Mouse (Mus musculus): ENCODE measurements around the gene Ltn1. TPM values are rescaled to one million over a fixed set of nuclear protein-coding genes. Genes with fewer than 3 reads are reported as not detected.

Gene Ltn1
- total and polyA plus RNA-seq, 2 experiments from 2014 or later = 17.5 to 18.5 TPM

DNA sequence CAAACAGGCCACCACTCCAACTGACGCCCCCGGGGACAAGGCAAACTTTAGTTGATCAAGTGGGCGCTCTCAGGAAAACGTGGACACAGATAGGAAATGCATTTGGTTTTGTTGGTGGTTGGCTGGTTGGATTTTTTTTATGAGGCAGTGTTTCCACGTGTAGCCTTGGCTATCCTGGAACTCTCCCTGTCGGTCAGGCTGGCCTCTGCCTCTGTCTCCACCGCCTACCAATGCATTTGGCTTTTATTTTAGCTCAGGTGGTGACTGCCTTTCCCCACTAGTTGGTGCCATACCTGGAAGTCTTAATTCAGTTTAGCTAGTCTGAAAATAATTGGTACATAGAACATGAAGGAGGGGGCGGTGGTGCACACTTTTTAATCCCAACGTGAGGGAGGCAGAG, 8.7 kb upstream of the Ltn1 start:
- H3K27ac ChIP-seq (ENCODE audit: low read depth, low read length) = 0 out of 2 replicates have a peak overlapping the region, but pooled peaks have one; percentile 32
- H3K9me3 ChIP-seq (ENCODE audit: low read length) = no peaks in the 10 kb centered on the region
- 0 out of 2 replicates have a peak, but pooled peaks cover 2% of the 10 kb centered on the region for H3K36me3 ChIP-seq (ENCODE audit: insufficient read depth, low read length)
- ATAC-seq (ENCODE audit: low FRiP score) = peak; percentile 21; the same call in 1 of the 2 replicates
- H3K4me1 ChIP-seq (ENCODE audit: insufficient read depth, low read length) = peaks cover 3% of the 10 kb centered on the region; the same call in 1 of the 2 replicates
- no peaks in the 10 kb centered on the region for H3K27me3 ChIP-seq (ENCODE audit: insufficient read depth, low read length)
- peak overlapping the region; percentile 63; the same call in 1 of the 2 replicates for H3K9ac ChIP-seq (replicated peaks; ENCODE audit: low read length, poor library complexity, severe bottlenecking)
- WGBS = 26% methylated on average over 9 of the region's 9 CpGs
- peak; percentile 34 for DNase-seq (ENCODE audit: low spot score)
- H3K4me2 ChIP-seq (ENCODE audit: low read depth, low read length, poor library complexity, severe bottlenecking) = peak overlapping the region; percentile 80
- peak; percentile 76 for TF ChIP-seq CTCF (IDR thresholded peaks at IDR 0.05)
- peak overlapping the region; percentile 49 for H3K4me3 ChIP-seq (ENCODE audit: low read depth, low read length)

DNA sequence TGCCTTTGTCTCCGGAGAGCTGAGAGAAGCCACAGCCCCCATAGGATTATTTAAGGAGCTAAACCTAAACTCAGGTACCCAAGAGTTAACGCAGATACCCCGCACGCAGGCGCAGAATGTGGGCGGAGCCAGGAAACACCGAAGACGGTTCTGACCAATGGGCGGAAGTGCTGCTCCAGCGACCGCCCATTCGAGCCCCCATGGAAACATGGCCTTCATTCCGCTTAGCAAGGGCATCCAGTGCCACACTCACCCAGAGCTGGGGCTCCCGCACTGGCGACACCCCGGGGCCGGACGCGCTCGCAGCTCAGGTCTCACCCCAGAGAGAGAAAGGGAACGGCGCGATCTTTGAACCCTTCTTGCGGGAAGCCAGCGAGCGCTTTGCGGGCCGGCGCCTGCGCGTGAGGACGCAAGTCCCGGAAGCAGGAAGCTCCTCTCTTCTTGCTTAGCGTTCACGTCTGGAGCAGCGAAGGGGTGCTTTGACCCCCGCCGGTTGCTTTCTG, 7.8 kb upstream of the Ltn1 start, which contains the start of gene Rwdd2b:
TSS of gene Rwdd2b (minus strand) at position 390 of the 503 bp plus-strand sequence.
- Histone ChIP-seq H3K9me3 (ENCODE audit: low read length) (no peaks in the 10 kb centered on the region), H3K27me3 (ENCODE audit: insufficient read depth, low read length) (no peaks in the 10 kb centered on the region), H3K4me1 (ENCODE audit: insufficient read depth, low read length) (peaks cover 3% of the 10 kb centered on the region; the same call in 1 of the 2 replicates), H3K4me3 (ENCODE audit: low read depth, low read length) (peak within 1 kb of the TSS; percentile 49), H3K9ac (replicated peaks; ENCODE audit: low read length, poor library complexity, severe bottlenecking) (peak within 1 kb of the TSS; percentile 63), H3K27ac (ENCODE audit: low read depth, low read length) (peak within 1 kb of the TSS; percentile 84), H3K36me3 (ENCODE audit: insufficient read depth, low read length) (0 out of 2 replicates have a peak, but pooled peaks cover 4% of the 10 kb centered on the region), H3K4me2 (ENCODE audit: low read depth, low read length, poor library complexity, severe bottlenecking) (peak within 1 kb of the TSS; percentile 80)
- ATAC-seq (ENCODE audit: low FRiP score) = peak; percentile 96
- TF ChIP-seq CTCF (IDR thresholded peaks at IDR 0.05) = no peak
- DNase-seq (ENCODE audit: low spot score) = peak; percentile 95
- under 1% methylated on average over 38 of the region's 38 CpGs for WGBS

GRCm38 (mm10) chr16:87438697-87439096, 6.3 kb upstream of the Ltn1 start:
- Histone ChIP-seq H3K9me3 (ENCODE audit: low read length) (no peaks in the 10 kb centered on the region), H3K4me3 (ENCODE audit: low read depth, low read length) (no peak overlapping the region), H3K4me1 (ENCODE audit: insufficient read depth, low read length) (peaks cover 3% of the 10 kb centered on the region; the same call in 1 of the 2 replicates), H3K4me2 (ENCODE audit: low read depth, low read length, poor library complexity, severe bottlenecking) (no peak overlapping the region), H3K36me3 (ENCODE audit: insufficient read depth, low read length) (0 out of 2 replicates have a peak, but pooled peaks cover 4% of the 10 kb centered on the region), H3K9ac (replicated peaks; ENCODE audit: low read length, poor library complexity, severe bottlenecking) (no peak overlapping the region), H3K27me3 (ENCODE audit: insufficient read depth, low read length) (no peaks in the 10 kb centered on the region), H3K27ac (ENCODE audit: low read depth, low read length) (no peak overlapping the region)
- ATAC-seq (ENCODE audit: low FRiP score) (no peak), DNase-seq (ENCODE audit: low spot score) (no peak)
- no peak for TF ChIP-seq CTCF (IDR thresholded peaks at IDR 0.05)
- WGBS = 93% methylated on average over 8 of the region's 8 CpGs

- peaks cover 3% of the 10 kb centered on the region; the same call in 1 of the 2 replicates for H3K4me1 ChIP-seq (ENCODE audit: insufficient read depth, low read length)
- H3K36me3 ChIP-seq (ENCODE audit: insufficient read depth, low read length) = 0 out of 2 replicates have a peak, but pooled peaks cover 4% of the 10 kb centered on the region
- no peak for TF ChIP-seq CTCF (IDR thresholded peaks at IDR 0.05)
- H3K9me3 ChIP-seq (ENCODE audit: low read length) = no peaks in the 10 kb centered on the region
- no peak overlapping the region for H3K4me3 ChIP-seq (ENCODE audit: low read depth, low read length)
- WGBS = 95% methylated on average over 21 of the region's 21 CpGs
- DNase-seq (ENCODE audit: low spot score) = no peak
- no peaks in the 10 kb centered on the region for H3K27me3 ChIP-seq (ENCODE audit: insufficient read depth, low read length)
- H3K4me2 ChIP-seq (ENCODE audit: low read depth, low read length, poor library complexity, severe bottlenecking) = no peak overlapping the region
- H3K9ac ChIP-seq (replicated peaks; ENCODE audit: low read length, poor library complexity, severe bottlenecking) = no peak overlapping the region
- H3K27ac ChIP-seq (ENCODE audit: low read depth, low read length) = no peak overlapping the region
- ATAC-seq (ENCODE audit: low FRiP score) = no peak
These were observed 4.7 kb upstream of the Ltn1 start for GRCm38 (mm10) chr16:87437096-87437495.

- 91% methylated on average over 13 of the region's 13 CpGs for WGBS
- Histone ChIP-seq H3K4me1 (ENCODE audit: insufficient read depth, low read length) (no peaks in the 10 kb centered on the region), H3K4me3 (ENCODE audit: low read depth, low read length) (no peak overlapping the region), H3K9ac (replicated peaks; ENCODE audit: low read length, poor library complexity, severe bottlenecking) (no peak overlapping the region), H3K4me2 (ENCODE audit: low read depth, low read length, poor library complexity, severe bottlenecking) (no peak overlapping the region), H3K27ac (ENCODE audit: low read depth, low read length) (no peak overlapping the region), H3K27me3 (ENCODE audit: insufficient read depth, low read length) (no peaks in the 10 kb centered on the region), H3K9me3 (ENCODE audit: low read length) (no peaks in the 10 kb centered on the region), H3K36me3 (ENCODE audit: insufficient read depth, low read length) (0 out of 2 replicates have a peak, but pooled peaks cover 4% of the 10 kb centered on the region)
- TF ChIP-seq CTCF (IDR thresholded peaks at IDR 0.05) = no peak
- DNase-seq (ENCODE audit: low spot score) = no peak
- ATAC-seq (ENCODE audit: low FRiP score) = no peak
These were observed 3.2 kb upstream of the Ltn1 start for GRCm38 (mm10) chr16:87435411-87436205.

- TF ChIP-seq CTCF (IDR thresholded peaks at IDR 0.05) = no peak
- Histone ChIP-seq H3K27me3 (ENCODE audit: insufficient read depth, low read length) (no peaks in the 10 kb centered on the region), H3K27ac (ENCODE audit: low read depth, low read length) (no peak overlapping the region), H3K4me2 (ENCODE audit: low read depth, low read length, poor library complexity, severe bottlenecking) (no peak overlapping the region), H3K4me3 (ENCODE audit: low read depth, low read length) (no peak overlapping the region), H3K36me3 (ENCODE audit: insufficient read depth, low read length) (0 out of 2 replicates have a peak, but pooled peaks cover 4% of the 10 kb centered on the region), H3K9me3 (ENCODE audit: low read length) (no peaks in the 10 kb centered on the region), H3K9ac (replicated peaks; ENCODE audit: low read length, poor library complexity, severe bottlenecking) (no peak overlapping the region), H3K4me1 (ENCODE audit: insufficient read depth, low read length) (no peaks in the 10 kb centered on the region)
- 82% methylated on average over 6 of the region's 6 CpGs for WGBS
- DNase-seq (ENCODE audit: low spot score) = no peak
- ATAC-seq (ENCODE audit: low FRiP score) = no peak
These were observed 2.5 kb upstream of the Ltn1 start for GRCm38 (mm10) chr16:87434946-87435345.
